Mouse (Mus musculus) lung, embryonic 15.5 days (tissue): Measurements from ENCODE around the gene Gm26558. TPM values are rescaled to one million over a fixed set of nuclear protein-coding genes. Genes with fewer than 3 reads are reported as not detected.
A peak's percentile ranks its signal among the peaks of the same experiment; 100 is the strongest.

ENCODE experiments used
- ATAC-seq: fragments of 200-750 bp; cut with Nextera tagmentation; 2 replicates; pipeline ENCODE4 v1.8.0; 2017; ENCODE audit warnings: moderate number of reproducible peaks, borderline replicate concordance; ENCODE audit not compliant: low FRiP score, low TSS enrichment; ENCODE audit errors: extremely low read depth
- H3K27ac ChIP-seq: fragments of 300-500 bp; sonication (generic); 2 replicates; pipeline ENCODE4 v1.5.1; 2015; ENCODE audit warnings: moderate library complexity, mild to moderate bottlenecking, inconsistent platforms
- H3K27me3 ChIP-seq: fragments of 300-500 bp; sonication (generic); 2 replicates; pipeline ENCODE4 v1.6.1; 2015; ENCODE audit warnings: inconsistent platforms
- H3K36me3 ChIP-seq: fragments of 300-500 bp; sonication (generic); 2 replicates; pipeline ENCODE4 v1.6.1; 2015; ENCODE audit warnings: inconsistent platforms
- H3K4me1 ChIP-seq: fragments of 300-500 bp; sonication (generic); 2 replicates; pipeline ENCODE4 v1.6.1; 2015; ENCODE audit warnings: inconsistent platforms
- H3K4me2 ChIP-seq: fragments of 300-500 bp; sonication (generic); 2 replicates; pipeline ENCODE4 v1.6.1; 2015; ENCODE audit warnings: inconsistent platforms, mild to moderate bottlenecking, moderate library complexity
- H3K4me3 ChIP-seq: fragments of 300-500 bp; sonication (generic); 2 replicates; pipeline ENCODE4 v1.5.1; 2015; ENCODE audit warnings: mild to moderate bottlenecking, inconsistent platforms
- H3K9ac ChIP-seq: fragments of 300-500 bp; sonication (generic); 2 replicates; pipeline ENCODE4 v1.6.1; 2015; ENCODE audit warnings: inconsistent platforms
- H3K9me3 ChIP-seq: fragments of 300-500 bp; sonication (generic); 2 replicates; pipeline ENCODE4 v1.6.1; 2016; ENCODE audit warnings: inconsistent platforms
- WGBS: fragments of 180-500 bp; shearing (Covaris S2); methylation state at CpG from one replicate; pipeline ENCODE4 v1.1.7; 2015; 5-methylcytosine and 5-hydroxymethylcytosine counted together
- polyA plus RNA-seq: library from polyadenylated mRNA; unstranded; fragments of >200 nt; fragmentation: Nextera tagmentation; extraction: Ambion mirVana; gene quantifications from 2 replicates; pipeline ENCODE4 v1.2.1, GENCODE M21; 2015

Gene Gm26558
- polyA plus RNA-seq, 1 experiment from 2014 or later: 5.0 TPM

DNA sequence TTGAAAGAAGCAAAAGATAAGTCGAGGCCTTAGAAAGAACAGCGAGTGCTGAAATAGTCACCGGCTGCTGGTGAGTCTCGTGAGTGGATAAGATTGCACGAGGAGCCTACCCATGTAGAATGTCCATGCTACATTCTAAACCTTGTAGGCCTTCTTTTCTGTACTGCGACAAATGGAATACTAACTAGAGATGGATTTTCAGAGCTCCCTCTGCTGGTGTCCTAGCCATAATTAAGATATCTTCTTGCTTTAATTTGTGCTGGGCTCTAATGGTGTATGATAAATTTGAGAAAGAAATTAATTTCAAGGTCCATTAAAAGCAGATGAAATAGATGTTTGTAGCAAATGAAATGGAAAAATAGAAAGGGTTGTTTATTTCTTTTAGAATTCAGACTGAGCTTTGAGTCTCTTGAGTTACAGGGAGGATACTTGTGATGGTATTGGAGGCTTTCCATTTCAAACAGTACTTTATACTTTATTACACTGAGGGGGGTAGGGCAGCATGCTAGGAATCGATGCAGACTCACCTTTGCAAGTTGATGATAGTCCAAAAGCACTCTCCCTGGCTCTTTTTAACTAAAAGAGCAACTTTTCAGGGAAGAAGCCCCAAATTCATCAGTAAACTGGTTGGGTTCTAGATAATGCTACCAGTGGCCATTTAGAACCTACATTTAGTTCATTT is 11.7 kb upstream of the Gm26558 start:
- no peak overlapping the region for H3K4me2 ChIP-seq
- ATAC-seq: no peak
- 78% methylated on average over 7 of the region's 7 CpGs for WGBS
- H3K27ac ChIP-seq: no peak overlapping the region
- H3K9ac ChIP-seq: no peak overlapping the region
- no peaks in the 10 kb centered on the region for H3K27me3 ChIP-seq
- no peaks in the 10 kb centered on the region for H3K4me1 ChIP-seq
- H3K36me3 ChIP-seq: peaks cover 9% of the 10 kb centered on the region
- no peak overlapping the region for H3K4me3 ChIP-seq
- no peaks in the 10 kb centered on the region for H3K9me3 ChIP-seq

DNA sequence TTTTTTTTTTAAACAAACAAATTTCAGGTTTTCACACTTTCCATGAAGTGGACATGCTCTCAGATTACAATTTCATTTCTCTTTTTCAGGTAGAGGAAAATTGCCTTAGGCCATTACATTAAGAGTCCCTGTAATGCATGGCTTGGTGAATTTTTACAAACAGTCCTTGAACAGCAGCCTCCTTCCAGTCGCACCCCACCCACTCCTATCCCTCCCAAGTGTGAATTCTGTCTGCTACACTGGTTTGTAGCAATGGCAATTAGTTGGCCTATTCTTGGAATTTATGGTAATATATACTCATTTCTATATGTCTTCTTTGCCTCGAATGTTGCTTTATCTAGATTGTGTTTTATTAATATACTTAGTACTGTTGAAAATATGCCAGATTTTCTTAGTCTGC is 10.6 kb upstream of the Gm26558 start:
- ATAC-seq: no peak
- 71% methylated on average over 2 of the region's 2 CpGs for WGBS
- Histone ChIP-seq H3K36me3 (no peaks in the 10 kb centered on the region), H3K27ac (no peak overlapping the region), H3K4me3 (no peak overlapping the region), H3K27me3 (no peaks in the 10 kb centered on the region), H3K4me1 (no peaks in the 10 kb centered on the region), H3K9me3 (no peaks in the 10 kb centered on the region), H3K9ac (no peak overlapping the region), H3K4me2 (no peak overlapping the region)

DNA sequence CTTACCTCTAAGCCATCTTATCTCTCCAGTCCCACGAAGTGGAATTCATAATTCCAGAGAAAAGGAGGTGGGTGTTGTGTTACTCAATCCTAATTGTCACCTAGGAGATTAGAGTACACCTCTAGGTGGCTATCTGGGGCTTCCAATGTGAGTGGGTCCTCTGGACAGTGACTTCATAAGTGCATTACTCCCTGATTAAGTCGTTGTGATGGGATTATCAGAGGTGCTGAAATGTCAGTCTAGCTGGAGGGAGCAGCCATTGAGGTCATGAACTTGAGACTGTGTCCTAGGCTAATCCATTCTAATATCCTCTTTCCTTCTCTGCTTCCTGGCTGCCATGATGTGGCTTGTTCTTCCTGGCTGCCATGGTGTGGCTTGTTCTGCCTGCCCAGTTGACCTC is 8.0 kb upstream of the Gm26558 start:
- no peaks in the 10 kb centered on the region for H3K27me3 ChIP-seq
- H3K4me1 ChIP-seq: no peaks in the 10 kb centered on the region
- no peak overlapping the region for H3K9ac ChIP-seq
- H3K9me3 ChIP-seq: no peaks in the 10 kb centered on the region
- no peak overlapping the region for H3K4me3 ChIP-seq
- peaks cover 13% of the 10 kb centered on the region; the same call in 1 of the 2 replicates for H3K36me3 ChIP-seq
- no peak for ATAC-seq
- no peak overlapping the region for H3K27ac ChIP-seq
- H3K4me2 ChIP-seq: no peak overlapping the region
- WGBS: 42% methylated on average over 2 of the region's 2 CpGs

DNA sequence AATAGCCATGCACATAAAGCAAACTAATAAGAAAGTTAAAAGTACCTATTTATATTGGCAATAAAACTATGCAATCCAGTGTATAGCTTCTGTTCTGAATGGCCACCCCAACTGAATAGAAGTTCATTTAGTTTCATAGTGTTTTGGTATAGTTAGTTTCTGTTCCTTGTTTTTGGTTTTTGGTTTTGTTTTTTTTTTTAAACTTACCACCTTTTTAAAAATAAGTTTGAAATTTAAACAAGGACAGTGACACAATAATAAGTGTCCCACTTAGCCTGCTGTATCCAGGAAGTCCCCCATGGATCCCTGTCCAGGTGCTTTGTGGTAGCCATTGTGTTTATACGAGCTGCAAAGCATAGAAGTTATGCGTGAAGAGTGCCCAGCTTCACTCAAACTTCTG is 7.3 kb upstream of the Gm26558 start:
- no peak for ATAC-seq
- Histone ChIP-seq H3K9ac (no peak overlapping the region), H3K4me3 (no peak overlapping the region), H3K36me3 (peaks cover 13% of the 10 kb centered on the region; the same call in 1 of the 2 replicates), H3K4me2 (no peak overlapping the region), H3K9me3 (no peaks in the 10 kb centered on the region), H3K27me3 (no peaks in the 10 kb centered on the region), H3K4me1 (no peaks in the 10 kb centered on the region), H3K27ac (no peak overlapping the region)
- 80% methylated on average over 2 of the region's 2 CpGs for WGBS

DNA sequence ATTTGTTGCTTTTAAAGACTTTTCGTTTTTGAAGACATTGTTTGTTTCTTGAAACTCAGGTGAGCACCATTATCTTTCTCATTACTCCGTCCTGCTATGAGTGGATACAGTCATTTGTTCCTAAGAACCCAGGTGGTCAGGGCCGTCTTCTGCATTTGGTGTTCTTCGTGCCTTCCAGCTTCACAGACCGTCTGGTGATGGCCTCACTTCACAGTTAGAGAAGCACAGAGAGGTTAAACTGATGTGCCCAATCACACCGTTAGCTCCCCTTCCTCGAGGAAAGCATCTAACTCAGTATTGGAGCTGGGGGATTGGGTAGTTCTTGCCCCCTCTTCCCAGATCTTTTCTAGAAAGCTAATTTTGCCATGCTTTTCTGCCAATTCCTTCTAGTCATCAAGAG is 5.1 kb upstream of the Gm26558 start:
- no peak for ATAC-seq
- Histone ChIP-seq H3K27ac (no peak overlapping the region), H3K9me3 (no peaks in the 10 kb centered on the region), H3K4me2 (no peak overlapping the region), H3K36me3 (peaks cover 13% of the 10 kb centered on the region; the same call in 1 of the 2 replicates), H3K9ac (no peak overlapping the region), H3K4me1 (peaks cover 11% of the 10 kb centered on the region), H3K4me3 (no peak overlapping the region), H3K27me3 (no peaks in the 10 kb centered on the region)
- 77% methylated on average over 7 of the region's 7 CpGs for WGBS

DNA sequence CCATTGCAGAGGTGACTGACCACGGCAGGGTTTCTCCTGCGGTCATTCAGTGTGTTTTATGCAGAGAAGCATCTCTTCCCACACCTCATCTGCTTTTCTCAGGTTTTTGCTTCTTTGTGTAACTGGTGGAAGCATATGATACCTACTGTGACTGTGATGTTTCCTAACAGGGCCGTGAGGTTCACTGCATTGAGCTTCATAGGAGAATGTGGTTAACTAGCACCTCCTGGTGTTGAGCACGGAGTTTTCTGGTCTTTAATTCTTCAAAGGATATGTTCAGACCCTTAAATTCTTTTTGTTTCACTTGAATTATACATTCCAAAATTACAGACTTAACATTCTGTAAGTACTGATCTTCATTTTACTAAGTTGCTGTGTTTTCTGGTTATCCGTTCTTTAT is 1.9 kb upstream of the Gm26558 start:
- no peak for ATAC-seq
- WGBS: 68% methylated on average over 5 of the region's 5 CpGs

DNA sequence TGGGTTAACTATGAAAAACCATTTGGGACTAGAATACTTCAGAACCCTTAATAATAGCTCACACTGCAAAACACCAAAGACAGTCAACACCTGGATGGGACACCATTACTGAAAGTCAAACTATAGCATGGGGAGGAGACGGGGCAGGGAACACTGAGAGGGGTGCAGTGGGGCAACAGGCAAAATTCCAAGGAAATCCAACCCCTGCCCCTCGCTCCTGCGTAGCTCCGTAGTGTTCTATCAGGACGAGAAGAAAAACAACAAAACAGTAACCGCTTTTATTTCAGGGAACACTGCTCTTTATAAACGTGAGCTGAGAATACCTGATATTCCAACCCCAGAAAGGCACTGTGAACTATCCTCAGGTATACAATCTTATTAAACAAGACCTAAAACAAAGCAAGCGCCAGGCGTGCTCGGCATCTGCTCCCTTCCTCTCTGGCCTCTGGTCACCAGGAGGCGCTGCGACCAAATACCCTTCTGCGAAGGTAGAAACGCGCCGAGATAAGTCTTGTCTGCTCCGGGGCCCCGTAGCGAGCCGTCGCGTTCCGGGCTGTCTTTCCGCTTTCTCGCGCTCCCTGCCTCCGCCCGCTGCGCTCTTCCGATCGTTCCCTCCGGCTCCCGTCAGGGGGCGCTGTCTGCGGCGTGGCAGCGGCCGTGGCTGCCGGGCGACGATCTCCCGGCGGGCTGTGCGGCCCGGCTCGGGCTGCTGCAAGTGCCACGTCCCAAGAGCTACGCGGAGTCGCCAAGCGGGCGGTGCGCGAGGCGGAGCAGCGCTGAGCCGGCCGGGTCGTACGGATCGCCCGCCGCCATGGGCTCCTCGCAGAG is 807 bp downstream of the Gm26558 start, which contains the start of gene Gorasp2:
Gorasp2 (plus strand) TSS at position 690 of the 828 bp plus-strand sequence.
- peak; percentile 98 for ATAC-seq
- Histone ChIP-seq H3K4me3 (peak within 1 kb of the TSS; percentile 94), H3K27ac (peak within 1 kb of the TSS; percentile 94), H3K9me3 (no peaks in the 10 kb centered on the region), H3K4me1 (peaks cover 11% of the 10 kb centered on the region), H3K9ac (peak within 1 kb of the TSS; percentile 88), H3K36me3 (peaks cover 7% of the 10 kb centered on the region; the same call in 1 of the 2 replicates), H3K27me3 (no peaks in the 10 kb centered on the region), H3K4me2 (peak within 1 kb of the TSS; percentile 78)
- 1% methylated on average over 61 of the region's 64 CpGs for WGBS

More for the DNA sequence above, 1.9 kb upstream of the Gm26558 start:
- Histone ChIP-seq H3K27me3 (no peaks in the 10 kb centered on the region), H3K9me3 (no peaks in the 10 kb centered on the region), H3K9ac (no peak overlapping the region), H3K4me2 (no peak overlapping the region), H3K4me3 (no peak overlapping the region), H3K27ac (no peak overlapping the region), H3K4me1 (peaks cover 11% of the 10 kb centered on the region), H3K36me3 (peaks cover 13% of the 10 kb centered on the region; the same call in 1 of the 2 replicates)

DNA sequence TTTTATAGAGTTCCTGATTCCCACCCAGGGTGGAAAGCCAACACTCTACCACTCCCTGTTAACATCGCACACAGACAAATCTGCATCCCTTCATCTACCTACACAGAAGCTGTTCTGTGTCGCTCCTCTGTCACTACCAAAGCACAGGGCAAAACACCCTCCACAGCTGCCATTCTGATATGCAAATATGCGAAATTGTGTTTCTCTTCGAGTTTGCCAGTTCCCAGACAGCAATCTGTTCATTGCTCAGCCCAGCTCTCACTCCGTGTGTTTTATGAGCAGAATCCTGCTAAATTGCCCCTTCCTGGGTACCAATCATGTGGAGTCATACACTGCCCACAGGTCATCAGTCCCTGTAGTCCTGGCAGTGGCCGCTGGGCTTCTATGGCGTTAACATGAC is 4.8 kb downstream of the Gm26558 start:
- no peaks in the 10 kb centered on the region for H3K36me3 ChIP-seq
- no peak overlapping the region for H3K27ac ChIP-seq
- H3K27me3 ChIP-seq: no peaks in the 10 kb centered on the region
- no peak overlapping the region for H3K9ac ChIP-seq
- H3K4me1 ChIP-seq: no peaks in the 10 kb centered on the region
- H3K4me2 ChIP-seq: no peak overlapping the region
- no peaks in the 10 kb centered on the region for H3K9me3 ChIP-seq
- WGBS: 64% methylated on average over 7 of the region's 7 CpGs
- H3K4me3 ChIP-seq: no peak overlapping the region
- ATAC-seq: no peak

DNA sequence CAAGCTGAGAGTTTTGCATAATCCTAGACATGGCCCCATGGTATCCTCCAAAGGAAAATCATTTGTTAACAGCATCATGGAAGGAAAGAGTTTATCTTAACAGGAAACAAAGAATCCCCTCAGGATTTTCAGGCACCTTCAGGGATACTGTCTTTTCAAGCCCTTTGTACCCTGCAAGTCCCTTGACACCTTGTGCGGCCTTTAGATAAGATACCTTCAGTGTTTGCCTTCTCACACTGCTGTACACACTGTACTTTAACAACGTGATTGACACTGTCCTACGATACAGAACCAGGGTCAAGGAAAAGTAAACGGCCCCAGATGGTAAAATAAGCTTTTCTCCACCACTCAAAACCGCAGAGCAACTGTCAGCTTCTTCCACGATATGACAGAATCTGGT is 10.1 kb downstream of the Gm26558 start:
- H3K9me3 ChIP-seq: no peaks in the 10 kb centered on the region
- H3K4me1 ChIP-seq: no peaks in the 10 kb centered on the region
- no peak overlapping the region for H3K27ac ChIP-seq
- no peak for ATAC-seq
- 22% methylated on average over 6 of the region's 6 CpGs for WGBS
- H3K9ac ChIP-seq: no peak overlapping the region
- H3K27me3 ChIP-seq: no peaks in the 10 kb centered on the region
- no peak overlapping the region for H3K4me2 ChIP-seq
- no peak overlapping the region for H3K4me3 ChIP-seq
- no peaks in the 10 kb centered on the region for H3K36me3 ChIP-seq

DNA sequence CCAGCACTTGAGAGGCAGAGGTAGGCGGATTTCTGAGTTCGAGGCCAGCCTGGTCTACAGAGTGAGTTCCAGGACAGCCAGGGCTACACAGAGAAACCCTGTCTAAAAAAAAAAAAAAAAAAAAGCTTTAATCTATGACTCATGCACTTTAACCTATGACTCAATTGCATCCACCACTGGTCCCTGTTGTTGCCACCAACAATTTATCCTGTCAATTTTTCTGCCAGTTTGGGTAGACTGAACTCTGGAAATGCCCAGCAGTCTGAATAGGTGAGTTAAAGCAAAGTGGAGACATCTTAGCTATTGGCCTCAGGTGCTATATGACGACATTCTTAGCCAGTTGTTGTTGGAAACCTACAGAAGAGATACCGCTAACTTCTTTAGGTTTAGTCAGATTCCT is 12.4 kb downstream of the Gm26558 start:
- 89% methylated on average over 4 of the region's 4 CpGs for WGBS
- Histone ChIP-seq H3K27ac (no peak overlapping the region), H3K4me1 (no peaks in the 10 kb centered on the region), H3K4me2 (no peak overlapping the region), H3K36me3 (no peaks in the 10 kb centered on the region), H3K4me3 (no peak overlapping the region), H3K9me3 (no peaks in the 10 kb centered on the region), H3K27me3 (no peaks in the 10 kb centered on the region), H3K9ac (no peak overlapping the region)
- ATAC-seq: no peak

DNA sequence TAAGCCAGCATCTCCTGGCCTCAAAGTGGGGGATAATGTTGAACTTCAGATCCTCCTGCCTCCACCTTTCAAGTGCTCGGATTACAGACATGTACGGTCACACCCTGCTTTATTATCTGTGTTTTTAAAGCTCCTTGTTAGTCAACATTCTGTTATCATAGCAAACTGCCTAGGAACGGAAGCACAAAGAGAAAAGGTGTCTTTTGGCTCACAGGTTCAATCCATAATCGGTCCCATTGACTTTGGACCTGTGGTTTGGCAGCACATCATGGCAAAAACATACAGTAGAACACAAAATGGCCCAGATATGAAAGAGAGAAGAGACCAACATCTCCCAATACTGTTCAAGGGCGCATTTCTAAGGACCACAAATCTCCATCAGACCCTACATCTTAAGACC is 13.6 kb downstream of the Gm26558 start:
- Histone ChIP-seq H3K36me3 (no peaks in the 10 kb centered on the region), H3K27me3 (no peaks in the 10 kb centered on the region), H3K9me3 (no peaks in the 10 kb centered on the region), H3K27ac (no peak overlapping the region), H3K4me1 (no peaks in the 10 kb centered on the region), H3K4me3 (no peak overlapping the region), H3K9ac (no peak overlapping the region), H3K4me2 (no peak overlapping the region)
- 76% methylated on average over 5 of the region's 5 CpGs for WGBS
- no peak for ATAC-seq

DNA sequence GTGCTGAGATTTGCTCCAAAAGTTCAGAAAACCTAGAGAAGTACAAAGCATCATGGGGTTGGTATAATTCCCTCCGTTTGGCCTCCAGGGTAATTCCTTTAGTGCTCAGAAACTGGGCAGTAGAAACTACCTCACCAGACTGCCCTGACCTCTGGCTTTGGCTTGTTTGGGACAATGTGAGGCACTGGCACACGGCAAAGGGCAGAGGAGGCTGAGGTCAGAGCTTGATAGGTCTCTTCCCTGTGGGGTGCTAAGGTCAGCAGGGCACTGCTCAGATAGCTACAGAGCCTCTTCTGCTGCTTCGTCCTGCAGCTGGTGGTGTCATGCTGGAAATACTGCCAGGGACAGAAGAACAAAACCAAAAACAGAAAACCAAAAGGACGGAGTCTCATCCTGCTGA is 14.2 kb downstream of the Gm26558 start:
- 56% methylated on average over 4 of the region's 4 CpGs for WGBS
- no peak overlapping the region for H3K4me3 ChIP-seq
- H3K9ac ChIP-seq: no peak overlapping the region
- no peaks in the 10 kb centered on the region for H3K9me3 ChIP-seq
- H3K27me3 ChIP-seq: no peaks in the 10 kb centered on the region
- no peaks in the 10 kb centered on the region for H3K36me3 ChIP-seq
- H3K4me1 ChIP-seq: no peaks in the 10 kb centered on the region
- no peak for ATAC-seq
- no peak overlapping the region for H3K27ac ChIP-seq
- no peak overlapping the region for H3K4me2 ChIP-seq
